In the genomic region with DNA sequence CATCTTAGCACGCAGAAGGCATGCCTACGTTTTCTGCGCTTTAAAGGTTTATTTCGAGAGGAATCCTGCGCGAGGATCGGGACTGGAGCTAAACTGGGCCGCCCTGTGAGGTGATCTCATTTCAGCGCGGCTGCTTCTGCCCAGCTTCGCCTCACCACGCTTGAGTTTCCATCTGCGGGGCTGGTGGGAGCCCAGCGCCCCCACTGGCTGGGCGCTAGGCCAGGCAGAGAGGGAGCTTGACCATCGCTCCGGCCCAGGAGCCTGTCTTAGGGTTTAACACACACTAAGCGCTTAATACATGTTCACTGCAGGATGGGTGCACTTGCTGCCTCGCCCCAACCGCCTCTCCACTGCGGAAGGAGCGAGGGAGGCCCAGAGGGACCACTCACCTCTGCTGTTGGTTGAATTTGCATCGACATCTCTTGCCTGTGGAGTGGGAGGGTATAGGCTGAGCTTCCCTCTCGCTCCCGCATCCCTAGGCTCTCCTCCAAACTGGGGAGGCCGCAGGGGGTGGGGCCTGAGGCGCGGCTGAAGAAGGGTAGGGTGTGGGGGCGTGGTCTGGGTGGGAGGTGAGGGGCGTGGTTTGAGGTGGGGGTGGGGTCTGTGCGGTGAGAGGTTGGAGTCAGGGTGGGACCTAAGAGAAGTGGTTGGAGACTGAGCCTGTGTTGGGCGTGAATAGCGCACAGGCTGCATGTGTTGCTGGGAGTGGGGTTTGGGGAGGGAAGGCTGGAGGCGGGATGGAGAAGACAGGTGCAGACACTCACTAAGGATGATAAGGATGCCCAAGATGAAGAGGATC, we compare ENCODE assay signal across 8 mouse cellular contexts. TPM values are rescaled to one million over a fixed set of nuclear protein-coding genes. Genes with fewer than 3 reads are reported as not detected.
A peak's percentile ranks its signal among the peaks of the same experiment; 100 is the strongest.
DNase-seq lines count a peak whose midpoint lies in the region; ATAC-seq and TF ChIP-seq lines count a peak whose summit lies in the region.

No protein-coding gene starts in this region.

- H3K27ac ChIP-seq in thymus, adult 2 months (ENCODE audit: control insufficient read depth, insufficient read depth, low read length), result no peak overlapping the region

- TF ChIP-seq POLR2A in thymus, adult 2 months (IDR thresholded peaks at IDR 0.05; ENCODE audit: control insufficient read depth, extremely low read depth, insufficient read depth, low read length, poor library complexity), result no peak

- peak; percentile 66 for DNase-seq in thymus, postnatal 4 days
- DNase-seq in thymus, adult 18-20 months, result no peak
- DNase-seq in embryo, embryonic 10 days (ENCODE audit: low spot score), result peak; percentile 36
- peak; percentile 55 to 59 for DNase-seq in layer of hippocampus, adult 8-10 months (ENCODE audit: low spot score in 2 of 2)
- DNase-seq in lung, postnatal 10 days, result peak; percentile 52
- DNase-seq in right cerebral cortex, postnatal 14 days, result peak; percentile 74
- no peak for DNase-seq in thymus, adult 2 months

- H3K4me1 ChIP-seq in thymus, adult 2 months (replicated peaks; ENCODE audit: control insufficient read depth, insufficient read depth, low read length), result peaks cover 14% of the 10 kb centered on the region; the same call in 1 of the 2 replicates

- WGBS in thymus, adult 2 months, result 15% methylated on average over 34 of the region's 34 CpGs

- no peak overlapping the region for H3K4me3 ChIP-seq in thymus, adult 2 months (ENCODE audit: control insufficient read depth, insufficient read depth, low read length)

- peak; percentile 37 for ATAC-seq in granulocyte monocyte progenitor cell, adult 5-6 weeks (replicated peaks; ENCODE audit: poor library complexity, severe bottlenecking)

- H3K27me3 ChIP-seq in thymus, adult 2 months (ENCODE audit: control insufficient read depth, insufficient read depth, low read length), result peaks cover 25% of the 10 kb centered on the region

- H3K36me3 ChIP-seq in thymus, adult 2 months (ENCODE audit: control insufficient read depth, insufficient read depth, low read length), result no peaks in the 10 kb centered on the region

- no peak for TF ChIP-seq CTCF in thymus, adult 2 months (IDR thresholded peaks at IDR 0.05; ENCODE audit: borderline replicate concordance, control insufficient read depth, extremely low read depth, insufficient read depth, low read length, poor library complexity)

RNA-seq across cellular contexts. Expression of a gene that starts 1.6 kb away (rescaled TPM):
- total RNA-seq in granulocyte monocyte progenitor cell, adult 5-6 weeks (2014; fragmentation: Nextera tagmentation), result not detected in 2 replicates
- not detected in 2 replicates for total RNA-seq in granulocyte monocyte progenitor cell, adult 5-6 weeks (2017)
- total RNA-seq in layer of hippocampus, adult 8-10 months (2022), result 100 to 1,000 TPM; 103 to 116 (median 108) TPM
- polyA plus RNA-seq in thymus, adult 2 months (2012; rRNA removed), result 1.4 and 2.2 TPM in 2 replicates

RNA-seq across cellular contexts. Expression of a gene that starts 4.2 kb away (rescaled TPM):
- not detected in 2 replicates for total RNA-seq in granulocyte monocyte progenitor cell, adult 5-6 weeks (2014; fragmentation: Nextera tagmentation)
- not detected in 2 replicates for total RNA-seq in granulocyte monocyte progenitor cell, adult 5-6 weeks (2017)
- 100 to 1,000 TPM in 2 of 4 experiments, 10 to 100 TPM in 2; 80.5 to 263 (median 172) TPM for total RNA-seq in layer of hippocampus, adult 8-10 months (2022)
- polyA plus RNA-seq in thymus, adult 2 months (2012; rRNA removed), result 46.4 and 107 TPM in 2 replicates

RNA-seq across cellular contexts. Expression of a gene that starts 6.3 kb away (rescaled TPM):
- not detected in 2 replicates for total RNA-seq in granulocyte monocyte progenitor cell, adult 5-6 weeks (2014; fragmentation: Nextera tagmentation)
- total RNA-seq in granulocyte monocyte progenitor cell, adult 5-6 weeks (2017), result not detected in 2 replicates
- total RNA-seq in layer of hippocampus, adult 8-10 months (2022), result 10 to 100 TPM; 38.3 to 64.2 (median 55.9) TPM
- polyA plus RNA-seq in thymus, adult 2 months (2012; rRNA removed), result 1.1 and 1.8 TPM in 2 replicates

RNA-seq across cellular contexts. Expression of a gene that starts 10.6 kb away (rescaled TPM):
- 332 and 404 TPM in 2 replicates for total RNA-seq in granulocyte monocyte progenitor cell, adult 5-6 weeks (2014; fragmentation: Nextera tagmentation)
- 209 and 277 TPM in 2 replicates for total RNA-seq in granulocyte monocyte progenitor cell, adult 5-6 weeks (2017)
- total RNA-seq in layer of hippocampus, adult 8-10 months (2022), result 10 to 100 TPM; 27.5 to 36.2 (median 30.7) TPM
- polyA plus RNA-seq in thymus, adult 2 months (2012; rRNA removed), result 247 and 283 TPM in 2 replicates

RNA-seq across cellular contexts. Expression of a gene that starts 23.7 kb away (rescaled TPM):
- not detected in 2 replicates for total RNA-seq in granulocyte monocyte progenitor cell, adult 5-6 weeks (2014; fragmentation: Nextera tagmentation)
- total RNA-seq in granulocyte monocyte progenitor cell, adult 5-6 weeks (2017), result not detected in 2 replicates
- total RNA-seq in layer of hippocampus, adult 8-10 months (2022), result 1 to 10 TPM in 3 of 4 experiments, not detected in 1; 1.4 to 2.3 (median 1.6) TPM
- 23.5 and 34.7 TPM in 2 replicates for polyA plus RNA-seq in thymus, adult 2 months (2012; rRNA removed)

Comparison
In these comparisons a context has a peak if more than half of its experiments do, and no peak if none do; other contexts are left out.
1. DNase-seq: peak in thymus, postnatal 4 days (single experiment), embryo, embryonic 10 days (single experiment), layer of hippocampus, adult 8-10 months (2 of 2), lung, postnatal 10 days (single experiment) and right cerebral cortex, postnatal 14 days (single experiment); none in thymus, adult 18-20 months (0 of 2) and thymus, adult 2 months (single experiment).
2. RNA of a gene that starts 1.6 kb away (total RNA-seq): 103 to 116 TPM in layer of hippocampus, adult 8-10 months; not detected in granulocyte monocyte progenitor cell, adult 5-6 weeks; every median in the first group is over 100 times any median in the second.
3. RNA of a gene that starts 4.2 kb away (total RNA-seq): 80.5 to 263 TPM in layer of hippocampus, adult 8-10 months; not detected in granulocyte monocyte progenitor cell, adult 5-6 weeks; every median in the first group is over 10 times any median in the second.
4. RNA of a gene that starts 6.3 kb away (total RNA-seq): 38.3 to 64.2 TPM in layer of hippocampus, adult 8-10 months; not detected in granulocyte monocyte progenitor cell, adult 5-6 weeks; every median in the first group is over 10 times any median in the second.